Mouse (Mus musculus) c-Kit-positive CD71-positive TER-119-negative erythroid progenitor cells, embryonic 14.5 days (primary cell): ENCODE measurements around the gene Fmod.

Experiments used
- DNase-seq: peaks from one replicate; pipeline ENCODE4 v3.0.0-alpha.2; 2013; ENCODE audit warnings: low read depth

Gene Fmod

GRCm38 (mm10) chr1:134076789-134077188 lies 39.7 kb downstream of the Fmod start:
- DNase-seq = no peak

DNA sequence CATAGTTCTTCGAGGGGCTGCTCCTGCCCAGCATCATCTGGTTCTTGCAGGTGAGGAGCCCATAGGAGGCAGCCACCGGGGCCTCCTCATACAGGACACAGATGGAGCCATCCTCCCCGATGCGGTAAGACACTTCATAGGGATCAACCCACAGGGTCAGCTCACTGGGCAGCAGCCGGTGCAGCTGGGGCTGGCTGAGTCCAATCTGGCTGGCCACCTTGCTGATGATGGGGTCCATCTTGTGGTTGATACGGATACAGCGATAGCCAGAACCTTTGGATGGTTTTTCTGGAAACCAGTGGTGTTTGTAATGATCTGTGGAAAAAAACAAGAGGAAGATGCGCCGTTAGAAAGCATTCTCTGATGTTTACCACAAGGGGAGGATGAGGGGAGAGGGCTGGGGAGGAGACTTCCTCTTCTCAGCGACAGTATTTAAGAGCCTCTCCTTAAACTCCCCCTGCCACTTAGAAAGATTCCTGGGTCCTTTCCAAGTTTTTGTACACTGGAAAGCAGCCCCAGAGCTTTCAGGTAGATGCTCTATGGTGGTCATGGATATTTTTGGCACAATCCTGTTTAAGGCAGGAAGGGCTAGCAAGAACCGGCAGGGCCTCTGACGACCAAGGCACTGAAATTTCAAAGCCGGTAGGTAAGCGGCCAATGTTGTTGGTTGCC lies 40.5 kb downstream of the Fmod start:
- DNase-seq = no peak

DNA sequence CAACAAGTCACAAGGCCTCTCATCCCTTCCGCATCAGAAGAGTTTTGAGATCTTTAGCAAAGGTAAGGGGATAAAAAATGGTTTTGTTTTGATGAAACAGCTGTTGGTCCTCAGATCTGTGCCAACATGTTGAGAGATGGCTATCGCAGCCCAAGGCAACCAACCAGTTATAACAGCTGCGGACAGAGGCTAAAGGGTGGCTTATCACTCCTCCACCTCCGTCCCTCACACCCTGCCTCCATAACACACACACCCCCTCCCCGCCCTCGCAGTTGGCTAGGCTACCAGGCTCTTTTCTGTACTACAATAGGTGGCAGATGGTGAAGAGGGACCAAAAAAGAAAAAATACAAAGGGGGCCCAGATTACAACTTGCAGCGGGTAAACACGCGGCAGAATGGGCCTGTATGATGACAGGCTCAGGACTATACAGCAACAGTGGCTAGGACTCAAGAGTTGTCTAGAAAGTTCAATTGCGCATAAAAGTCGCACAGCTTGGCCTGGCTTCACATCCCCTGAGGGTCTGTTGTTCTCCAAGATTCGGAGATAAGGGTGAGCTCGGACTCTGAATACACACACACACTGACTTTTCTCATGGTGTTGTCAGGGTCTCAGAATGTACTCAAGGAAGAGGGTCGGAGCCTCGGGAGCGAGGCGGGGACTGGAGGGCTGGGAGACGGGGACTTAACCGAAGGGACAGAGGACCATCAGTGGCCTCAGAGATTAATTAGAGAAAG lies 41.2 kb downstream of the Fmod start:
- DNase-seq = peak; percentile 76

GRCm38 (mm10) chr1:134078802-134079476 lies 41.9 kb downstream of the Fmod start, which contains the start of gene Btg2:
Gene Btg2, minus strand, starts transcription at chr1:134079120.
- DNase-seq = peak; percentile 91

DNA sequence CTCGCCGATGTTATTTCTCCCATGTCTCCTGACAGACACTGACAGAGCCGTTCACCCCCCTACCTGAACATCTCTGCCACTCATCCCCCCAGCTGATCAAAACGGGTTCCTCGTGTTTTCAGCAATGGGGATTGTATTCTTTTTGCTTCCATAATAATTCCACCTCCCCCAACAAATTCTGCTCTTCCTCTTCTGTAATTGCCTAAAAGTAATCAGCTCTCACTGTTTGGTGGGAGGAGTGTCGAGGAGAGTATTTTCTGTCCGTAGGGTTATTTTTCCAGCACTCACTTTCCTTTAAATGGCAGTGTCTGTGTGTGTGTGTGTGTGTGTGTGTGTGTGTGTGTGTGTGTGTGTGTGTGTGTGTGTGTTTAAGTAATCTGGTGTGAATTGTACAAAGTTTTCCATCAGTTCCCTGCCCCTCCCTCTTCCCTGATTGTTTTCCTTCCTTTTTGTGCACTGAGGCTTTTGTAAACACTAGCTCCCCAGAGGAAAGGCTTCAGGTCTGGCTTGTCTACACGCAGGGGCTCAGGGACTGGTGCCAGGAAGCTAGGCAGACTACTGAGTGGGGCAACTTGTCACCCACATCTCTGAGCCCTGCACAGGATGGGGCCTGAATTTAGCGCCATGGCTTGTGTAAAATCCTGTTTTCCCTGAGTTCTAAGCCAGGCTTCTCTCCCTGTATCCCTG lies 42.6 kb downstream of the Fmod start:
- DNase-seq = no peak

- DNase-seq = no peak
These were observed 43.4 kb downstream of the Fmod start for GRCm38 (mm10) chr1:134080406-134080805.

DNA sequence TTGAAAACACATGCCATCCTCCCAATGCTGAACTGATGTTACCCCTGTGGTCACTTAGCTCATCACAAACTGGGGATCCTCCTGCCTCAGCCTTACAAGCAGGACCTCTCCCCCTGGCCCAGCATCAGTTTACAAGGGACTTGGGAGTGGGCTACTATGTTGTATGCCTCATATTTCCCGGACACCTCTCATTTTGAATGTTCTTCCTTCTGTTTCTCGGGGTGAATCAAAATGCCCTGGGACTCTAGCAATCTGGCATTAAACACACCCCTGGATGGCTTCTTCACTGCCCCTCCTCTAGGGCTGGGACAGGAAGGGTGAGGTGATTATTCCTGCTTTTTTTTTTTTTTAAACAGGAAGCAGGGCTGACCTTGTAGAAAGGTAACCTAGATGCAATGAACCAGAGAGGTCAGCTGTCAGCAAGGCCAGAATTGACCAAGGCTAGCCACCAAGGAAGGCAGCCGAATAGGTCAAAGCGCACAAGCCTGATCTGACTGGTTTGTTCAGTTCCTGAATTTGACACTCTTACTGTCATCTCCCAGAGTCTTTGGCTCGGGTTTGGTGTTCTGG lies 43.9 kb downstream of the Fmod start:
- DNase-seq = no peak

- no peak for DNase-seq
These were observed 46.0 kb downstream of the Fmod start for GRCm38 (mm10) chr1:134082987-134083516.

- no peak for DNase-seq
These were observed 46.6 kb downstream of the Fmod start for GRCm38 (mm10) chr1:134083676-134084075.

DNA sequence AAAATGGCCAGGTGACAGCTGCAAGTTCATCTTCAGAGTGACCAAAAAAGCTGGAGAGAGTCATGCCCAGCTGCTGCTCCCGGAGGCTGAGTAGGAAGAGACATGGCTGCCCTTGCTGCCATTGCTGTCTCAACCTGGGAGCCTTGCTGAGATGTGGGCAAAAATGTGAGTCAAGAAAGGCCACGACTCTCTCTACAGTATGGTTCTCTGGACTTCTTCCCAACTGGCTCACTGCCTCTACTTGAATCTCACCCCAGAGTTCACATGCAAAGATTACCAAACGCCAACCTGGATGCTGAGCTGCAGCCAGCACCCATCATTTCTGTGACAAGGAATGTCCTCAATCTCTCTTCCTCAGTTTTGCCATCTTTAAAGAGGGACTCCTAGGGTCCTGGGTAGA lies 47.1 kb downstream of the Fmod start:
- DNase-seq = no peak

GRCm38 (mm10) chr1:134086017-134086416 lies 49.0 kb downstream of the Fmod start:
- no peak for DNase-seq

- no peak for DNase-seq
These were observed 49.9 kb downstream of the Fmod start for GRCm38 (mm10) chr1:134086811-134087398.

GRCm38 (mm10) chr1:134089074-134089473 lies 52.0 kb downstream of the Fmod start:
- no peak for DNase-seq

DNA sequence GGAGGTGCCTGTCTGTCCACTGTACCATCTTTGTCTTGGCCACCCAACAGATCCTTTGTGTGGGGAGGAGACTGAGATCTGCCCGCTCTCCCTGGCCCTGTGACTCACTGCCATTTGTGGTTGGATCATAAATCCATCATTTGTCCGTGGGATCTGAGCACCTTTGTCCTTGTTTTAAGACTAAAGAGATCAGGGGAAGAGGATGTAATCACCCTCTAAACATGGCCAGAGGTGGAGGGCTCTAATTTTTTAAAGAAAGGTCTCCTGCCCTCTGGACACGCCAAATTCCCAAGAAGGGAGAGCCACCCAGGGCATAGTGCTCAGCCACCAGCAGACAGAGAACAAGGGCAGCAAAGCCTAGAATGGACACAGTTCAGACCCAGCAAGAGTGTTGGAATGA lies 54.8 kb downstream of the Fmod start:
- no peak for DNase-seq

DNA sequence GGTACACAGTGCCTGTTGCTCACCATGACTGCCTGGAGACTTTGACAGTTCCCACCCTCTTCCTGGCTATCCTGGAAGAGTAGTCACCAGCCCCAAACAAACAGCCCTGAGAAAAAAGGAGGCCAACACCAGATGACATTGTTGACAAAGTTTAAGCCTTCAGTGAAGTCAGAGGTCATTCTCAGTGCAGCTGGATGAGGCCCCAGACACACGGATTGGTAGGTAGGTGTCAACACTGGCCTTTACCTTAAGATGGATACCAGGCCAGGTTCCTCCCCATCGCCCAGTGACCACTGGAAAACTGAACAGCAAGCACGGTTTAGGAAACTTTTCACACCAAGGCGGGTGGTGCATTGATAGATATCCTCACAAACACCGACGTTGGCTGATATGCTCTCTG lies 55.3 kb downstream of the Fmod start:
- no peak for DNase-seq

DNA sequence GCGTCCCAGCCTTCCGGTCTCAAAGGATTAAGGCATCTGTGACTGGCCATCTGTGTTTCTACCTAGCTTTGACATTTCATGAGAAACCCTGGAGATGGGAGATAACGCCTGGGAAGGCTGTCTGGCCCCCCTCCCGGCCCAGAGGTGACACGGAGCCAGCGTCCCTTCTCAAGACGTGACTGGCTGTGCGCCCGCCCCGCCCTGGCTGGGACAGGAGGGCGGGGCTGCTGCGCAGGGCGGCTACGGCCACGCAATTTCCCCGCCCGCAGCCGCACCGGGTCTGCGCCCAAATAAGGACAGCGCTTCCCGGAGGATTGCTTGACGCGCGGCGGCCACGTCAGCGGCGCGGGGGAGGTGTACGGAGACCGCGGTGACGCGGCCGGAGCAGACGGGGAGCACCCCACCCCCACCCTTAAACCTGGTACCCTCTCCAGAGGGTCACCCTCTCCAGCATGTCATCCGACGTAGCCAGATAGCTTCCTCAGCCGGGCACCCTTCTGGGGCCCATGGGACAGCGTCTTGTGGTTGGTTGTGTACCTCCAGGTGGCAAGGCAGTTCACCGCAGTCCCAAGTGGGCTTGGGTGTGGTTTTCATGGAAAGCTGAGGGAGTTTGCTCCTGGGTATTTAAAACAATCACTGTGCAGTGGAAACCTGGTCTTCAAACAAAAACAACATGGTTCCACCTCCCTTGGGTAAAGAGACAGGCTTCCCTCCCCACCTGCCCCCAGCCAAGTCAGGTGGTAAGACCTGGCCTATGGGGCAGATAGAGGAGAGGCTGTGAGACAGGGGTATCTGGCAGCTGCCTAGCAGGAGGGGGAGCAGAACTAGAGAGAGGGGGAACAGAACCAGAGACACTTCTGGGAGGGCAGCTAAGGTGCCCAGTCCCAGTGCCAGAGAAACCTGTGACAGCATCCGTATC lies 56.1 kb downstream of the Fmod start:
- DNase-seq = peak; percentile 93

- no peak for DNase-seq
These were observed 56.9 kb downstream of the Fmod start for GRCm38 (mm10) chr1:134093771-134094526.

DNA sequence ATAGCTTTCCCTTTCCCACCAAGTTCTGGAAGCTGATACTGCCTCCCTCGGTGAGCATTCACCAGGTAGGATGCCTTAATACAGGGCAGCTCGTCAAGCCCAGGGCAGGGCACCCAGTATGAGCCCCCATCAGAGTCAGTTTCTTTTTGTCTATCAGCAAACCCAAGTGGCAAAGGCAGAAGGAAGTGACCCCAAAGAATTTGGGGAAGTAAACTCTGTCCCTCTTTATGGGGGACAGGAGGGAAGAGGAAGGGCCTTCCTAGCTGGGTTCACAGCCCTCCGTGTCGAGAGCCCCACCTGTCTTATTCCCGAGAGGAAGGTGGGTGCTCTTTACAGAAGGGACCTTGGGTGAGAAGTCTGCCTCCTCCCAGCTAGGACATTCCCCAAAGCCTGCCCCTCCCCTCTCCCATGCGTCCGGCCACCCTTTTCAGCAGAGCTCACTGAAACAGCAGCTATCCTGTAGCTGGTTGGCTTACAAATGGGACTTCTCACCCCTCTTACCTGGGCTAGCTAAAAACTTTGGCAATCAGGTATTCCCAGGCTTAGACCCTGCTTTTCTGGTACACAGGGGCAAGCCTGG lies 58.1 kb downstream of the Fmod start:
- DNase-seq = no peak

GRCm38 (mm10) chr1:134095721-134096120 lies 58.7 kb downstream of the Fmod start:
- no peak for DNase-seq
